Mouse (Mus musculus) forebrain, embryonic 14.5 days (tissue): Measurements from ENCODE around the gene Dna2. TPM values are rescaled to one million over a fixed set of nuclear protein-coding genes. Genes with fewer than 3 reads are reported as not detected.

Experiments
- ATAC-seq: fragments of 200-750 bp; cut with Nextera tagmentation; 2 replicates; pipeline ENCODE4 v1.8.0; 2017; ENCODE audit warnings: mild to moderate bottlenecking, moderate library complexity
- DNase-seq: peaks from one replicate; pipeline ENCODE4 v3.0.0-alpha.2; 2015; ENCODE audit warnings: low spot score
- H3K27ac ChIP-seq: fragments of 300-500 bp; sonication (generic); 2 replicates; pipeline ENCODE4 v1.5.1; 2014; ENCODE audit warnings: low read depth, mild to moderate bottlenecking, control low read depth, low read length, moderate library complexity
- H3K27me3 ChIP-seq: fragments of 300-500 bp; sonication (generic); replicated peaks from 2 replicates; pipeline ENCODE4 v1.6.1; 2014; ENCODE audit warnings: low read length, control low read depth, mixed read lengths; ENCODE audit not compliant: control insufficient read depth, insufficient read depth
- H3K36me3 ChIP-seq: fragments of 300-500 bp; sonication (generic); 2 replicates; pipeline ENCODE4 v1.6.1; 2014; ENCODE audit warnings: low read length, control low read depth; ENCODE audit not compliant: control insufficient read depth, insufficient read depth
- H3K4me1 ChIP-seq: fragments of 300-500 bp; sonication (generic); 2 replicates; pipeline ENCODE4 v1.6.1; 2014; ENCODE audit warnings: antibody characterized with exemption, low read length, control low read depth; ENCODE audit not compliant: control insufficient read depth, insufficient read depth
- H3K4me2 ChIP-seq: fragments of 300-500 bp; sonication (generic); 2 replicates; pipeline ENCODE4 v1.6.1; 2014; ENCODE audit warnings: mild to moderate bottlenecking, control low read depth, low read length
- H3K4me3 ChIP-seq: fragments of 300-500 bp; sonication (generic); 2 replicates; pipeline ENCODE4 v1.5.1; 2014; ENCODE audit warnings: low read depth, low read length, control low read depth
- H3K9ac ChIP-seq: fragments of 300-500 bp; sonication (generic); 2 replicates; pipeline ENCODE4 v1.6.1; 2014; ENCODE audit warnings: mild to moderate bottlenecking, low read length, control low read depth, moderate library complexity
- H3K9me3 ChIP-seq: fragments of 300-500 bp; sonication (generic); replicated peaks from 2 replicates; pipeline ENCODE4 v1.6.1; 2016; ENCODE audit warnings: low read length, control low read depth, mixed read lengths; ENCODE audit not compliant: control insufficient read depth
- WGBS: fragments of 180-500 bp; shearing (Covaris S2); extraction: QIAGEN DNeasy Blood & Tissue Kit; methylation state at CpG from one replicate; pipeline ENCODE4 v1.1.7; 2014; 5-methylcytosine and 5-hydroxymethylcytosine counted together
- polyA plus RNA-seq: library from polyadenylated mRNA; unstranded; fragments of >200 nt; fragmentation: Nextera tagmentation; extraction: Ambion mirVana; gene quantifications from 2 replicates; pipeline ENCODE4 v1.2.1, GENCODE M21; 2014

The Dna2 gene
- polyA plus RNA-seq, 1 experiment from 2014 or later: 9.7 TPM

DNA sequence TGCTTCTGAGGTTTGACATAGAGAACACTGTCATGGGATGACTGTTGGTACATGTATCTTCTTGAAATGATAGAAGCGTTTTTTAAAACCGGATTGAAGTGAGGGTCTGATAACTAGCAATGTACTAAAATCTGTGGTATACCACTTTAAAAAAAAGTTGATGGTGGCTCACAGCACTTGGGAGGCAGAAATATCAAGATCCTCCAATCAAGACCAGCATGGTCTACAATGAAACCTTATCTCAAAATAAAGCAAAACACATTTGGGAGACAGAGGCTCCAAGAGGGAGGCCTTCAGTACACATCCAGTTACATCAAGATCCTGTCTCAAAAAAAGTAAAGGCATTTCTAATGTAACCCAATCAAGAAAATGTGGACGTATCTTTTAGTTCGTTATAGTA is 74.9 kb downstream of the Dna2 start:
- Histone ChIP-seq H3K4me2 (peak overlapping the region; percentile 86), H3K4me3 (peak overlapping the region; percentile 95), H3K9me3 (no peaks in the 10 kb centered on the region), H3K9ac (peak overlapping the region; percentile 100), H3K4me1 (peaks cover 42% of the 10 kb centered on the region), H3K36me3 (peaks cover 15% of the 10 kb centered on the region), H3K27ac (no peak overlapping the region), H3K27me3 (no peaks in the 10 kb centered on the region)
- ATAC-seq (no peak), DNase-seq (no peak)
- WGBS: 29% methylated on average over 4 of the region's 4 CpGs

- Histone ChIP-seq H3K4me1 (peaks cover 48% of the 10 kb centered on the region), H3K9me3 (no peaks in the 10 kb centered on the region), H3K4me2 (peak overlapping the region; percentile 86), H3K36me3 (peaks cover 7% of the 10 kb centered on the region), H3K27ac (peak overlapping the region; percentile 100), H3K4me3 (peak overlapping the region; percentile 95), H3K27me3 (no peaks in the 10 kb centered on the region), H3K9ac (peak overlapping the region; percentile 100)
- DNase-seq (peak; percentile 35), ATAC-seq (no peak)
- WGBS: under 1% methylated on average over 27 of the region's 27 CpGs
Observed at GRCm38 (mm10) chr10:63022541-63023120, 75.8 kb downstream of the Dna2 start.

DNA sequence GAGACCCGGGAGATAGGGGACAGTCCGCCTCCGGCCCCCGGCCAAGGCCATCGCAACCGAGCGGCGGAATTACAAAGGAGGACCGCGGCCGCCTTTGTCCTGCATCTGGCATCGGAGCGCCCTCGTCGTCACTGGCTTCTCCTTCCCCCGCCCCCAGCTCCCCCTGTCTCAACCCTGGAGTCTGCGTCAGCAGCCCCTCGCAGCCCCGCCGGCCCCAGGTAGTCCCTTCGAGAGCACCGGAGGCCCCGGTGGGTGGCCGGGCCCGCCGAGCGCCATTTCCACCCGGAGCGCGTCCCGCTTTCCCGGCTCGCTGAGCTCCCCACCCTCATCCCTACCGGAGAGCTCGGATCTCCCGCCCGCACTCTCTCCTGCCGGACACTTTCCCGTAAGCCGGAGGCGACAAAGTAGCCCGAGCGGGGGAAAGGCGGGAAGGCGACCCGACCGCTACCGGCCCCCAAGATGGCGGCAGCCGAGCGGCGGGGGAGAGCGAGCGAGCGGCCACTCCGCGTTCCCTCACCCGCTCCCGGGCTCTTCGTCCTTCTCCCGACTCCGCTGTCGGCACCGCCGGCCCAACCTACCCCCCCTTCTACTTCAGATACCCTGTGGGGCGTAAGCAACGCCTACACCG is 76.4 kb downstream of the Dna2 start:
- WGBS: under 1% methylated on average over 60 of the region's 68 CpGs
- H3K9me3 ChIP-seq: no peaks in the 10 kb centered on the region
- no peaks in the 10 kb centered on the region for H3K27me3 ChIP-seq
- peak; percentile 40 for ATAC-seq
- peak overlapping the region; percentile 86 for H3K4me2 ChIP-seq
- H3K9ac ChIP-seq: peak overlapping the region; percentile 100
- peak overlapping the region; percentile 100 for H3K27ac ChIP-seq
- H3K4me1 ChIP-seq: peaks cover 48% of the 10 kb centered on the region
- H3K36me3 ChIP-seq: peaks cover 3% of the 10 kb centered on the region; the same call in 1 of the 2 replicates
- peak overlapping the region; percentile 95 for H3K4me3 ChIP-seq
- peak; percentile 75 for DNase-seq

Other genes with a start within 250 kb of the Dna2 start
- gene Stox1, start 220.9 kb upstream of the Dna2 start, polyA plus RNA-seq: 1.9 and 3.0 TPM in 2 replicates
- gene Ccar1, start 154.7 kb upstream of the Dna2 start, polyA plus RNA-seq: 118 and 131 TPM in 2 replicates
- gene Tet1, start 38.0 kb upstream of the Dna2 start, polyA plus RNA-seq: 25.0 and 38.1 TPM in 2 replicates
- 16.7 and 17.1 TPM in 2 replicates for gene Slc25a16, start 26.4 kb upstream of the Dna2 start, polyA plus RNA-seq
- gene Rufy2, start 33.2 kb downstream of the Dna2 start, polyA plus RNA-seq: 38.6 and 47.9 TPM in 2 replicates
- gene Hnrnph3, start 77.2 kb downstream of the Dna2 start, polyA plus RNA-seq: 81.2 and 90.8 TPM in 2 replicates
- 0.85 and 1.1 TPM in 2 replicates for gene Pbld2, start 77.3 kb downstream of the Dna2 start, polyA plus RNA-seq
- gene Pbld1, start 113.1 kb downstream of the Dna2 start, polyA plus RNA-seq: 0.36 and 0.37 TPM in 2 replicates
- gene Atoh7, start 152.6 kb downstream of the Dna2 start, polyA plus RNA-seq: 0.22 and 0.97 TPM in 2 replicates